Mouse (Mus musculus) heart, embryonic 14.5 days (tissue): ENCODE results near the gene Gm9837. TPM values are rescaled to one million over a fixed set of nuclear protein-coding genes. Genes with fewer than 3 reads are reported as not detected.
A peak's percentile ranks its signal among the peaks of the same experiment; 100 is the strongest.
"Not testable (repeated sequence)": the region's sequence is repeated elsewhere in the genome, so short reads cannot be mapped to it uniquely, and the experiment has no call there.

Experiments used
- ATAC-seq: fragments of 200-750 bp; cut with Nextera tagmentation; 2 replicates; pipeline ENCODE4 v1.8.0; 2017; ENCODE audit warnings: low read depth, moderate TSS enrichment; ENCODE audit not compliant: insufficient number of reproducible peaks, insufficient read depth, low FRiP score
- H3K27ac ChIP-seq, 2 experiments: fragments of 200-500 bp in 1 of 2; fragments of 300-500 bp in 1 of 2; sonication (generic) in 1 of 2; replicated peaks in 1 of 2; 2 replicates each; pipeline ENCODE4 v1.5.1; 2012 to 2014; ENCODE audit warnings: low read depth in 2 of 2, low read length in 2 of 2, control low read depth in 1 of 2, mild to moderate bottlenecking in 1 of 2, mixed read lengths in 1 of 2; ENCODE audit not compliant: control insufficient read depth in 1 of 2, insufficient read depth in 1 of 2
- H3K27me3 ChIP-seq: fragments of 300-500 bp; sonication (generic); 2 replicates; pipeline ENCODE4 v1.6.1; 2014; ENCODE audit warnings: mild to moderate bottlenecking, low read length, control low read depth; ENCODE audit not compliant: control insufficient read depth, insufficient read depth
- H3K36me3 ChIP-seq: fragments of 300-500 bp; sonication (generic); 2 replicates; pipeline ENCODE4 v1.6.1; 2014; ENCODE audit warnings: mild to moderate bottlenecking, control low read depth, low read length, mixed read lengths; ENCODE audit not compliant: control insufficient read depth, insufficient read depth
- H3K4me1 ChIP-seq, 2 experiments: fragments of 200-500 bp in 1 of 2; fragments of 300-500 bp in 1 of 2; sonication (generic) in 1 of 2; 2 replicates each; pipeline ENCODE4 v1.6.1; 2012 to 2014; ENCODE audit warnings: low read length in 2 of 2, control low read depth in 1 of 2, mixed read lengths in 1 of 2; ENCODE audit not compliant: control insufficient read depth in 2 of 2, insufficient read depth in 2 of 2
- H3K4me2 ChIP-seq: fragments of 300-500 bp; sonication (generic); 2 replicates; pipeline ENCODE4 v1.6.1; 2014; ENCODE audit warnings: mild to moderate bottlenecking, low read length
- H3K4me3 ChIP-seq, 2 experiments: fragments of 200-500 bp in 1 of 2; fragments of 300-500 bp in 1 of 2; sonication (generic) in 1 of 2; 2 replicates each; pipeline ENCODE4 v1.5.1; 2012 to 2014; ENCODE audit warnings: low read length in 2 of 2, mild to moderate bottlenecking in 2 of 2, control low read depth in 1 of 2, low read depth in 1 of 2, moderate library complexity in 1 of 2; ENCODE audit not compliant: control insufficient read depth in 1 of 2, insufficient read depth in 1 of 2
- H3K9ac ChIP-seq: fragments of 300-500 bp; sonication (generic); 2 replicates; pipeline ENCODE4 v1.6.1; 2014; ENCODE audit warnings: mild to moderate bottlenecking, low read length
- H3K9me3 ChIP-seq: fragments of 300-500 bp; sonication (generic); 2 replicates; pipeline ENCODE4 v1.6.1; 2016; ENCODE audit warnings: low read length, control low read depth; ENCODE audit not compliant: control insufficient read depth
- WGBS: fragments of 180-500 bp; shearing (Covaris S2); extraction: QIAGEN DNeasy Blood & Tissue Kit; methylation state at CpG from one replicate; pipeline ENCODE4 v1.1.7; 2014; 5-methylcytosine and 5-hydroxymethylcytosine counted together
- polyA plus RNA-seq: library from polyadenylated mRNA; unstranded; fragments of >200 nt; fragmentation: Nextera tagmentation; extraction: Ambion mirVana; gene quantifications from 2 replicates; pipeline ENCODE4 v1.2.1, GENCODE M21; 2014

Gm9837 gene
- polyA plus RNA-seq, 1 experiment from 2014 or later = not detected

DNA sequence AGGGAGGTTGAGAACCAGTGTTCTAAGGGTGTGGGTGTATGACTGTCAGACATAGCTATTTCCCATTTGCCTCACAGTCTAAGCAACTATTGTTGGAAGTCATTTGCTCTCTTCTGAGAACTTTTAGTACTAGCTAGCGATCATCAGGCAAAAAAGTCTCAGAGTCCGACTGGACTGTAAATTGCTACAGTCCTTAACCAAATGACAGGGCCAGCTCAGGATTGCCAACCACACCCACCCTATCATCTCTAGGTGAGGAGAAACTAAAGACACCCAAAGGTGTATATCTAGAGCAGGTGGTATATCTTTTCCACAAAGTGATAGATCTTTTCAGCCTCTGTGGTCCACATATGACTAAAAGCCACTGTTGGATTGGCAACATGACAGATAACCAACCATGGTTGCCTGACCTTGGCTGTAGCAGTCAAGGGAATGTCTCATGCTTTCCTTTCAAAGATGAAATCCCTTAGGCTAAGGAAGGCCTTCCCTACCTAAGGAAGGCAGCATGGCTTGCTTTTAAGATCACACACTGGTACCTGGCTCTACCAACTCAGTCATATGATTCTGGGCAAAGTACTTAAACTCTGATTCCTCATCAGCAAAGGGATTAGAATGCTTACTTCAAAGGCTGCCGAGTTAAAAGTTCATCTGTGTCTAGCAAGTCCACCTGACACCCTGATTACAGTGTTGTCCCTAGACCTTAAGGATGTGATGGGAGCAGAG, 42.1 kb downstream of the Gm9837 start:
- Histone ChIP-seq H3K4me3 (no peak overlapping the region), H3K9ac (no peak overlapping the region), H3K36me3 (peaks cover 15% of the 10 kb centered on the region), H3K27me3 (no peaks in the 10 kb centered on the region), H3K4me2 (no peak overlapping the region), H3K27ac (no peak overlapping the region), H3K9me3 (no peaks in the 10 kb centered on the region), H3K4me1 (peaks cover 7 to 31% of the 10 kb centered on the region in 2 experiments)
- 93% methylated on average over 3 of the region's 3 CpGs for WGBS
- ATAC-seq = no peak

DNA sequence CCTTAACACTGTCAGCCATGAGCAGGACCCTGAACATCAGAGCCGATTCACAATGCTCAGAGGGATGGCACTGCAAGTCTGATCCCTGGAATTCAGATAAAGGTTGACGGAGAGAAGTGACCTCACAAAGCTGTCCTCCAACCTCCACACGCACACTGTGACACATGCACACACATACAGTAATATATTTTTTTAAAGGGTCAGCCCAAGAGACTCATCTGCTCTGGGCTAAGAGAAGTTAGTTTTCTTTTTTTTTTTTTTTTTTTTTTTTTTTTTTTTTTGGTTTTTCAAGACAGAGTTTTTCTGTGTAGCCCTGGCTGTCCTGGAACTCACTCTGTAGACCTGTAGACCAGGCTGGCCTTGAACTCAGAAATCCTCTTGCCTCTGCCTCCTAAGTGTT, 43.4 kb downstream of the Gm9837 start:
- not testable (repeated sequence) for H3K4me2 ChIP-seq, ATAC-seq, H3K4me3 ChIP-seq, H3K9ac ChIP-seq, H3K27me3 ChIP-seq, H3K9me3 ChIP-seq
- Histone ChIP-seq H3K36me3 (peaks cover 20% of the 10 kb centered on the region), H3K4me1 (peaks cover 7 to 31% of the 10 kb centered on the region in 2 experiments), H3K27ac (peak overlapping the region; percentile 4 to 37; a peak in 1 of 4 replicates)
- WGBS = 34% methylated on average over 3 of the region's 3 CpGs

DNA sequence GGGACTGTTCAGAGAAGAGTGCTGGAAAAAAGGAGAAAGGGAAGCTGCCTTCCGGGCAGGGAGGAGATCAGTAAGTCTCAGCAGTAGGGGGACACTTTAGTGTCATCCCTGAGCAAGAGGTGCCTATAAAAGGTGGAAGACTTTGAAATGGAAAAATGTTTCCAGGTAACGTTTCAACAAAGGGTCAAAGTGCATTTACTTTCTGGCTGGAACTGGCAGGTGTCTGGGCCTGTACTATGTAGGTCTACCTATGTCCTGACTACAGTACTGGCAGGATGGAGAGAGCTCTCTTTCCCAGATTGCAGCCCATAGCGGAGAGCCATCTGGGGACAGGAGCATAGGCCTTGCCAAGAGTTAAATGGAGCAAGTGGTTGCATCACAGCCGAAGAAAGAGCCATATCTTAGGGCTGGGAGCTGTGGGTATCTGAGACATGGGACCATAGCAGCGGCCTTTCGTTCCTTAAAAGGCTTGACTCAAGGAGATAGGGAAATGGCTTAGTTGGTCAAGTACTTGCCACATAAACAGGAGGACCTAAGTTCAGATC, 44.5 kb downstream of the Gm9837 start:
- 78% methylated on average over 6 of the region's 6 CpGs for WGBS
- Histone ChIP-seq H3K27me3 (no peaks in the 10 kb centered on the region), H3K4me3 (no peak overlapping the region), H3K36me3 (peaks cover 30% of the 10 kb centered on the region), H3K27ac (peak overlapping the region in 1 of 2 experiments; percentile 10; a peak in 1 of 4 replicates), H3K4me2 (no peak overlapping the region), H3K9ac (no peak overlapping the region), H3K4me1 (peaks cover 5 to 26% of the 10 kb centered on the region in 2 experiments; a peak in 3 of 4 replicates), H3K9me3 (no peaks in the 10 kb centered on the region)
- ATAC-seq = no peak

DNA sequence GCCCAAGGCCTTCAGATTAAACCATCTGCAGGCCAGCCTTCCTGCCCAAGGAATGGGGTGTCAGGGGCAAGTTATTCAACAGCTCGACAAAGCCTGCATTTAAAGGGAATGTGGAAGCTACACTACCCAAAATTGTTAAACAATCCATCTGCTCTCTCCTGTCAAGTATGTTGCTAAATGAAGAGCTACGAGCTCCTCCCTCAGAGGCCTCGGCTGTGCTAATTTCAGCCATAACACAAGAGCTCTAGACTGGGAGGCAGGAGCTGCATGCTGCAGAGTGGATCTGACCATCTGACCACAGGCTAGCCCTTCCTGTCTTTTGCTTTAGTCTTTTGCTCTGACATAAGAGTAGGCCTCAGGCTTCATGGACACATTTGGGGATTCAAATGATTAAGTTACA, 45.0 kb downstream of the Gm9837 start:
- peaks cover 33% of the 10 kb centered on the region for H3K36me3 ChIP-seq
- no peaks in the 10 kb centered on the region for H3K27me3 ChIP-seq
- H3K4me3 ChIP-seq = no peak overlapping the region
- peaks cover 5 to 26% of the 10 kb centered on the region in 2 experiments; a peak in 3 of 4 replicates for H3K4me1 ChIP-seq
- no peak overlapping the region; the same call in 1 of the 2 replicates for H3K9ac ChIP-seq
- no peak for ATAC-seq
- H3K4me2 ChIP-seq = no peak overlapping the region
- peak overlapping the region; percentile 10 to 24; a peak in 2 of 4 replicates for H3K27ac ChIP-seq
- WGBS = 28% methylated on average over 3 of the region's 3 CpGs
- H3K9me3 ChIP-seq = no peaks in the 10 kb centered on the region

DNA sequence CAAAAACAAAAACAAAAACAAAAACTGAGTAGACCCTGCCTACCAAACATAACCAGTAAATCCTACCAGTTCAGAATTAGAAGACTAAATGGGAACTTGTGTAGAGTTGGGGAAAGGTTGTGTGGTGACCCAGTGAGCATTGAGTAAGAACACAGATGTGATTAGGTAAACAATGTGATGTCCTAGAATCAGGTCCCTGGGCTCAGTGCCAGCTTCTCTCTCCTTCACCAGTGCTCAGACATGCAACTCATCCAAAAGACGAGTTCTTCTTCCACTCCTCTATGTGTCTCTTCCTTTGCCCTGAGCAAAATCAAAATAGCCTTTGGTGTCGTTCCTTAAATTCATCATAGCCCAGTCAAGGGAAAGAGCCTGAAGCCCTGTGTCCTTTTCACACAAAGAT, 45.5 kb downstream of the Gm9837 start:
- H3K36me3 ChIP-seq = peaks cover 38% of the 10 kb centered on the region
- no peak overlapping the region; the same call in 1 of the 2 replicates for H3K9ac ChIP-seq
- no peaks in the 10 kb centered on the region for H3K9me3 ChIP-seq
- no peak overlapping the region for H3K4me2 ChIP-seq
- peaks cover 5 to 23% of the 10 kb centered on the region in 2 experiments; a peak in 3 of 4 replicates for H3K4me1 ChIP-seq
- no peaks in the 10 kb centered on the region for H3K27me3 ChIP-seq
- peak overlapping the region; percentile 10 to 24; a peak in 2 of 4 replicates for H3K27ac ChIP-seq
- H3K4me3 ChIP-seq = no peak overlapping the region
- ATAC-seq = no peak
- 64% methylated on average over 2 of the region's 2 CpGs for WGBS

DNA sequence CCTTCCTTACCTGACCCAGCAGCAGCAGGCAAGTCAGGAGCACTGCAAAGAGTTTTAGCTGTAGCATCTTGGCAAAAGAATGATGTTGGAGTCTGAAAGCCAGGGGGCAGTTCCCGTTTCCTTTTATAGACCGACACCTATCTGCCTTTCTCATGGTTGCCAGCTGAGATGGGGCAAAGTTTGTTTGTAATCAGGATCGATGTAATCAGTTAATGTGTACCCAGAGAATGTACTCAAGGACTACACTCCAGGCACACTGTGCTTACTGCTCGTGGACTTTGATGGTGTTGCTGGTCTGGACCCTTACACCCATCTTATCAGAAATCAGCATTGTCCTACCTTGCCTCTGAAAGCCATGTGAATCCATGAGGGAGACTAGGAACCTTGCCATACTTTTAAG, 47.2 kb downstream of the Gm9837 start, which contains the start of gene Leap2:
TSS of gene Leap2 (minus strand) at position 135 of the 400 bp plus-strand sequence.
- ATAC-seq = no peak
- Histone ChIP-seq H3K4me3 (no peak within 1 kb of the TSS), H3K27ac (no peak within 1 kb of the TSS), H3K9ac (no peak within 1 kb of the TSS), H3K4me1 (peaks cover 5 to 17% of the 10 kb centered on the region in 2 experiments; a peak in 3 of 4 replicates), H3K27me3 (no peaks in the 10 kb centered on the region), H3K36me3 (peaks cover 44% of the 10 kb centered on the region), H3K4me2 (no peak within 1 kb of the TSS), H3K9me3 (no peaks in the 10 kb centered on the region)
- 62% methylated on average over 4 of the region's 4 CpGs for WGBS
